Mouse (Mus musculus) urinary bladder, postnatal 25 days (tissue): ENCODE data around the gene Bcas1.

ENCODE experiments used
- DNase-seq: peaks from one replicate; pipeline ENCODE4 v3.0.0; 2022; ENCODE audit warnings: low spot score

The Bcas1 gene

DNA sequence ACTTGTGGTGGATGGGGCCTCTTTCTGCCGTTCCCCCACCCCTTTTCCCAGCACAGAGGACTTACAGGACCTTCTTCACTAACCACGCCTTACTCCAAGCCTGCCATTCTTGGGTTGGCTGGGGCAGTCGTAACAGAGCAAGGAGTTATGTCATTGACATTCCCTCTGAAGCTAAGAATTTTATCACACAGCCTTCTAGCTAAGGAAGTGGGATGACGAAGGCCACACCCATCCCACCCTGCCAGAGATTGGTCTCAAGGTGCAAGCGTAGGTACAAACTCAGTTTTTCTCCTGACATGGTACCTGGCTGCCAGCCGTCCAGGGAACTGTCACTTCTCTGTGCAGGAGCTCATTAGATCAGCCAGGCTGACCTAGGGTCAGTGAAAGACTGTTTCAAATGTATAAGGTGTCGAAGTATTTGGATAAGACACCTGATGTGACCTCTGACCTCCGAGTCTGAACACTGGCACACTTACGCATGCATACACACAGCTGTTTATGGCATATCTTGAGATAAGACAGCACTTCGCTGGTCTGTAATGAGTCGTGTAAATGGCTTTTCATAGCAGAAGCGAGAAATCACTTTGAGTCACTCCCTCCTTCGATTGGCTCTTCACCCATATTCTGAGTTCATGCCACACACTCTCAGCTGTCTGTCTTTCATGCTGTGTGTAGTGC is 117.2 kb downstream of the Bcas1 start:
- DNase-seq, result no peak

DNA sequence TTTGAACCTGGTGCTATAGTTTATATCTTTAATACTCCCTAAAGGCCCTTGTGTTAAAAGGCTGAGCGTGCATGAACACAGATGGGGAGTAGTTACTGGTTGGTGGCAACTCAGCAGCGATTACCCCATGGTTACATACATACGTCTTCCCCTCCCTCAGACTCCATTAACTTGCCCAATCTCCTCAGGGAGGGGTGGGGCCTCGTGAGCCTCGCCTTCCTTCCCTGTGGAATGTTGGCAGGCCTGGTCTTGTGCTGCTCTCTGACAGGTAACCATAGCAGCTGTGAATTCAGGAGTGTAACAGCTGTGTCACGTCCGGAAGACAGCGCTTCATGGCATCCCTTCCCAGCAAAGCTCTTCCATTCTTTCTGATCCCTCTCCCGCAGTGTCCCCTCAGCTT is 118.7 kb downstream of the Bcas1 start:
- DNase-seq, result peak; percentile 24

DNA sequence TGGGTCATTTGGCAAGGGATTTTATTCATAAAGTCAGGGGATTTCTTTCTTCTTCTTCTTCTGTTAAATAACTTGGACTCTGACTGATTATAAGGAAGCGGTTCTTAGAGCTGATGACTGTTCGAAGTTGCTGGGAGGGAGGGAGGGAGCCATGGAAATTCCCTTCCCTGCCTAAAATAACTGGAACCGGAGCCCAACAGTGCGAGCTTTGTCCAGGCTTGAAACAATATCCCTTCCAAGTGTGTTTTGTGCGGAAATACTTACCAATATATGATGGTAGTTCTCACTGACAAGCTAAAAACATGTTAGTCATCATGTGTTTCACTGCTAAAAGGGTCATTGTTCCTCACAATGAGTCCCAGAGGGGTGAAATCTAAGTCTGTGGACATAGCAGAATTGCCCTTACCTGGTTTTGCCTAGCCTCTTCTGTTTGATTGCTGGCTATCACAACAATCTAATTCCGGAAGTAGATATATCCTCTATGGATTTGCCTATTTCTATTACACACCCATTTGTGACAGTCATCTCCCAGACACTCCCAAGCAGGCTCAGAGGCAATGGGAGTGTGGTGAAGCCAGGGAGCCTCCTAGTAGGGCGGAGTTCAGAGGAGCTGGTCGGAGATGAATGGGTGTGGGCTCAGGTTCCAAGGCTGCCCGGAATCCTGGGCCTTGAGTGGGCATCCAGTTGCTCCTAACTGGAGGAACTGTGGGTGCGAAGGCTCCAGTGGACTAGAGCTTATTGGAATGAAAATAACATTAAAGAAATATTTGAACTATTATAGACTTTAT is 119.4 kb downstream of the Bcas1 start:
- DNase-seq, result no peak

DNA sequence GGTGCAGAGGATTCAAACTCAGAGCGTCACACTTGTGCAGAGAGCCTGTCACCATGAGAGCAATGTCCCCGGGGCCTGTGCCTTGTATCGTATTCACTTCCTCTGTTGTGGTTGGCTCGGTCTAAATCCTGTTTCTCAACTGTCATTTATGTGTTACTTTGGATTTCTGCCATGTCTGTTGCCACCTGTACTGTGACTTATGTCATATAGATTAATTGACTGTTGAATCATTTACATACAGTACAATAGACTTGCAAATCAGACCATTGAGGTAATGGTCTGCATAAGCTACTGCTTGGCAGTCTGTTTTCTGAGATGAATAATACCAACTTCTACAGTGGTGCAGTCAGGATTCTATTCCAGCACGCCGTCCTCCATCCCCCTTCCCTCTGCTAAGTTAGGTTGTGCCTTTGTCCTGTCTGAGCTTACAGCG is 120.0 kb downstream of the Bcas1 start:
- no peak for DNase-seq

DNA sequence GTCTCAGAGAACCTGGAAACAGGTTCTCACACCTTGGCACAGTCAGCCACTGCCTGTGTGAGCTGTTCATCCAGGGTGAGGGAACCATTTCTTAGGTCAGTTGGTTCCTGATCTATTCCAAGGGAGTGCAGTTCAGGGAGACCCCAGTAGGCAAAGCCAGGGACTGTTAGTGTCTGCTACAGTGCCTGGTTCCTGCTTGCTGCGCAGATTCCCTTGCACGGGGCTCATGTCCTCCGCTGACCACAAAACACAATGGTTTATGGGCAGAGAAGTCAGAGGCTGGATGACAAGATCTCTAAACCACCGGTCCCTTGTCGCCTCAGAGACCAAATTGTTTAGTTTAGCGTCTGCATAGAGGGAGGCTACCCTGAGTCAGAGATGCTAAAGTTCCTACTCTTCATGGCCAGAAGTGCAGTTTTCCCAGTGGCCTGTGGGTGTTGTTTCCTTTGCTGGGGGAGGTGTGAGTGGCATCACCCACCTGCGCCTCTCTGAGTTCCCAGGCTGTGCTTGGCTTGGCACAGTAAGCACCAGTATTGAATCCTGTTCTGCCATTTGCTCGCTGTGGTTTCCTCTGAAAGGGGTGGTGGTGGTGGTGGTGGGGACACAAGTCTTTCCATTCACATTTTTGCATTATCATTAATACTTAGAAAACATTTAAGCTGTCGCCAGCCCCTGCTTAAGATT is 120.9 kb downstream of the Bcas1 start:
- no peak for DNase-seq

DNA sequence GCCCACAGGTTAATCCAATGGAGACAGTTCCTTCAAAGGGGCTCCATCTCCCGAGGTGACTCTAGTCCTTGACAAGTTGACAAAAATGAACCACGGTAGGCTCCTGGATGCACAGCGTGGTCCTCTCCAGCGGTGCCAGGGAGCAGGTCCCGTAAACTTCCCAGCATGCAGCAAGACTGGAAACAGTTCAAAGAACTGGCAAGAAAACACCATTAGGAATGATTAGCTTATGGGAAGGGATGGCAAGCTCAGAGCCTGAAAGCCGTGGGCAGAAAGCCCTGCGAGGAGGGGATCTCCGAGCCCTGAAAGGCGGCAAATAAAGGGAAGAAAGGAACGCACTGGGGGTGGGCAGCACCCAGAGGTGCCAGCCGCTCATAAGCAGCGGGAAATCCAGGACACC is 122.9 kb downstream of the Bcas1 start:
- no peak for DNase-seq

DNA sequence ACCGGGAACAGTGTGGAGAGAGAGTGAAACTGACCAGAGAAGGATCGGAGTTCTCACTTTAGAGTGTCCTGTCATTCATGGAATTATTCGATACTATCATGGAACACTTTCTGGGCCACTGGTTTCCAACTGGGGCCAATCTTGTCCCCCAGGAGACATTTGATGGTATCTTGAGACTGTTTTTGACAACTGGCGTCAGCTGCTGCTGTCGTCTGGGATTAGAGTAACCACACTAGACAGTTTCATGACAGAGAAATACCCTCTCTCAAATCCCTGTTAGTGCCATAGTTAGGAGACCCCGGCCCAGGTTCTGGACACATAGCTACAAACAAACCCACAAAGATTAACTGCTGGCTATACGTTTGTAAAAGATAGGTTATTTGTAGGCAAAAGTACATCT is 124.0 kb downstream of the Bcas1 start:
- no peak for DNase-seq

DNA sequence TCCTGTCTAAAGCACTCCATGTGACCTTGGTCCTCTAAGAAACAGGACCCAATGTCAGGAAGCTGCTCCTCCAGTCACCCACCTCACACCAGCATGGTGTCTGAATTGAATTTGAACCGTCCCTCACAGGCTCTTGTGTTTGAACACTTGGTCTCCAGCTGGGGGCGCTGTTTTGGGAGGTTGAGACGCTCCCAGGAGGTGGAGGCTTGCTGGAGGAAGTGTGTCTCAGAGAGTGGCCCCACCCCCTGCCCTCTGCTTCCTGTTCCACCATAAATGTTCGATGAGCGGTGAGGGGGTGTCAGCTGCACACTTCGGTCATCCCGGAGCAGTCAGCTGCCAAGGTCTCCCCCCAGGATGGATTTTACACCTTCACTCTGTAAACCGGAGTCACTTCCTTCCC is 124.8 kb downstream of the Bcas1 start:
- DNase-seq, result no peak
